Comparison of ENCODE assay signal across 9 mouse cellular contexts in genomic region chr1:119420189-119420983, GRCm38 (mm10). TPM values are rescaled to one million over a fixed set of nuclear protein-coding genes. Genes with fewer than 3 reads are reported as not detected.
DNase-seq lines count a peak whose midpoint lies in the region; ATAC-seq and TF ChIP-seq lines count a peak whose summit lies in the region.
"Had no signal": no experiment of that assay in that cellular context is flagged by ENCODE, and none has a peak within 500 bp of the region (broad histone marks: within the 10 kb centered on the region; RNA-seq: fewer than 3 reads in every experiment).

No protein-coding gene starts in this region.

- H3K4me1 ChIP-seq in kidney, embryonic 16.5 days (ENCODE audit: insufficient read depth, low read length): peaks cover 16% of the 10 kb centered on the region
- peaks cover 9% of the 10 kb centered on the region; the same call in 1 of the 2 replicates for H3K4me1 ChIP-seq in forebrain, embryonic 11.5 days (replicated peaks; ENCODE audit: control insufficient read depth, insufficient read depth, low read length)
- peaks cover 51% of the 10 kb centered on the region for H3K4me1 ChIP-seq in limb, embryonic 15.5 days

- H3K4me2 ChIP-seq in kidney, embryonic 16.5 days (replicated peaks; ENCODE audit: low read depth, low read length): peak overlapping the region; percentile 97
- H3K4me2 ChIP-seq in forebrain, embryonic 11.5 days (ENCODE audit: low read depth, low read length, severe bottlenecking): peak overlapping the region; percentile 96
- peak overlapping the region; percentile 100 for H3K4me2 ChIP-seq in limb, embryonic 15.5 days

- CTCF ChIA-PET in Patski (lab: Charles Lee): no interaction called here

- WGBS in kidney, embryonic 16.5 days: 1% methylated on average over 62 of the region's 76 CpGs
- 1% methylated on average over 76 of the region's 76 CpGs for WGBS in forebrain, embryonic 11.5 days
- 2% methylated on average over 74 of the region's 76 CpGs for WGBS in limb, embryonic 15.5 days

- no peak overlapping the region for H3K27ac ChIP-seq in kidney, embryonic 16.5 days (ENCODE audit: low read length)
- no peak overlapping the region for H3K27ac ChIP-seq in forebrain, embryonic 11.5 days (ENCODE audit: low read depth, low read length)
- no peak overlapping the region for H3K27ac ChIP-seq in limb, embryonic 15.5 days
- H3K27ac ChIP-seq: macrophage had no signal

- 0 out of 2 replicates have a peak overlapping the region, but pooled peaks have one; percentile 48 for H3K9ac ChIP-seq in kidney, embryonic 16.5 days (replicated peaks; ENCODE audit: low read length)
- peak overlapping the region; percentile 64 for H3K9ac ChIP-seq in forebrain, embryonic 11.5 days (ENCODE audit: low read length)
- peak overlapping the region; percentile 60; the same call in 1 of the 2 replicates for H3K9ac ChIP-seq in limb, embryonic 15.5 days

- H3K4me3 ChIP-seq in kidney, embryonic 16.5 days (ENCODE audit: low read length): peak overlapping the region; percentile 68
- peak overlapping the region; percentile 54 for H3K4me3 ChIP-seq in forebrain, embryonic 11.5 days (ENCODE audit: low read depth, low read length)
- peak overlapping the region; percentile 70 for H3K4me3 ChIP-seq in limb, embryonic 15.5 days

- H3K9me3 ChIP-seq in kidney, embryonic 16.5 days (ENCODE audit: low read length): no peaks in the 10 kb centered on the region
- no peaks in the 10 kb centered on the region for H3K9me3 ChIP-seq in forebrain, embryonic 11.5 days (ENCODE audit: control insufficient read depth, low read length)
- no peaks in the 10 kb centered on the region for H3K9me3 ChIP-seq in limb, embryonic 15.5 days

- H3K27me3 ChIP-seq in kidney, embryonic 16.5 days (ENCODE audit: insufficient read depth, low read length): peaks cover 83% of the 10 kb centered on the region
- H3K27me3 ChIP-seq in Patski: no peaks in the 10 kb centered on the region
- H3K27me3 ChIP-seq in forebrain, embryonic 11.5 days (ENCODE audit: control insufficient read depth, insufficient read depth, low read length): peaks cover 64% of the 10 kb centered on the region
- H3K27me3 ChIP-seq in limb, embryonic 15.5 days: peaks cover 87% of the 10 kb centered on the region

- POLR2A ChIA-PET in Patski (lab: Charles Lee): interaction anchor here (0.8 to 1.0 kb wide), 3 partner anchors 14 to 251 kb away, joined by 3 read pairs; no protein-coding TSS in a partner anchor

- no peak for DNase-seq in kidney, adult 18-20 months
- DNase-seq in Patski (ENCODE audit: low read depth, low spot score): no peak
- peak; percentile 72 for DNase-seq in forebrain, embryonic 11.5 days (ENCODE audit: low spot score)
- DNase-seq in right cerebral cortex, postnatal 14 days: peak; percentile 22
- no peak for DNase-seq in thymus, adult 18-20 months

- ATAC-seq in kidney, embryonic 16.5 days (ENCODE audit: low FRiP score, low TSS enrichment): no peak
- peak; percentile 5 for ATAC-seq in Patski
- ATAC-seq in forebrain, embryonic 11.5 days (replicated peaks; ENCODE audit: low FRiP score): peak; percentile 1; the same call in 1 of the 2 replicates
- no peak for ATAC-seq in limb, embryonic 15.5 days (ENCODE audit: insufficient number of reproducible peaks, low FRiP score, low TSS enrichment, low read depth)
- ATAC-seq in monocyte, adult 5-6 weeks (replicated peaks; ENCODE audit: insufficient number of reproducible peaks, low FRiP score, low TSS enrichment, poor library complexity, severe bottlenecking): no peak

- in situ Hi-C loops in Patski (cut with MboI; ENCODE audit: low pct_unique_long_range_greater_than_20kb): loop anchor here (5.0 kb wide), 2 partner anchors 78 to 328 kb away; no protein-coding TSS in a partner anchor

- H3K36me3 ChIP-seq in kidney, embryonic 16.5 days (ENCODE audit: insufficient read depth, low read length): no peaks in the 10 kb centered on the region
- no peaks in the 10 kb centered on the region for H3K36me3 ChIP-seq in forebrain, embryonic 11.5 days (ENCODE audit: control insufficient read depth, insufficient read depth, low read length)
- no peaks in the 10 kb centered on the region for H3K36me3 ChIP-seq in limb, embryonic 15.5 days

- TF ChIP-seq CTCF in Patski (IDR thresholded peaks at IDR 0.05): no peak

RNA-seq across cellular contexts. Expression of gene Inhbb, which starts 1.7 kb away (rescaled TPM):
- 0.32 and 0.36 TPM in 2 replicates for polyA plus RNA-seq in kidney, embryonic 16.5 days (2015; fragmentation: Nextera tagmentation; extraction: Ambion mirVana)
- 24.6 TPM for polyA plus RNA-seq in Patski (2021)
- 0.63 and 0.81 TPM in 2 replicates for polyA plus RNA-seq in forebrain, embryonic 11.5 days (2014; fragmentation: Nextera tagmentation; extraction: Ambion mirVana)
- 1.8 and 2.6 TPM in 2 replicates for polyA plus RNA-seq in limb, embryonic 15.5 days (2015; fragmentation: Nextera tagmentation; extraction: Ambion mirVana)
- not detected in 3 replicates for total RNA-seq in monocyte, adult 5-6 weeks (2017)

Comparison
In these comparisons a context has a peak if more than half of its experiments do, and no peak if none do; other contexts are left out.
1. ATAC-seq: peak in Patski (single experiment) and forebrain, embryonic 11.5 days (single experiment); none in kidney, embryonic 16.5 days (single experiment), limb, embryonic 15.5 days (single experiment) and monocyte, adult 5-6 weeks (single experiment).
2. DNase-seq: peak in forebrain, embryonic 11.5 days (single experiment) and right cerebral cortex, postnatal 14 days (single experiment); none in kidney, adult 18-20 months (single experiment), Patski (single experiment) and thymus, adult 18-20 months (0 of 2).
3. Peak in every context shown above with its lines, with median percentiles within 50 percentile points of each other: H3K4me2 ChIP-seq, H3K4me3 ChIP-seq and H3K9ac ChIP-seq.